Mouse (Mus musculus) liver, postnatal 0 days (tissue): ENCODE data around the gene Wnt4. TPM values are rescaled to one million over a fixed set of nuclear protein-coding genes. Genes with fewer than 3 reads are reported as not detected.

Source experiments
- ATAC-seq: fragments of 200-750 bp; cut with Nextera tagmentation; 2 replicates; pipeline ENCODE4 v1.8.0; 2017; ENCODE audit warnings: mild to moderate bottlenecking, moderate library complexity
- DNase-seq: peaks from one replicate; pipeline ENCODE4 v3.0.0-alpha.2; 2016
- H3K27ac ChIP-seq: fragments of 300-500 bp; sonication (generic); 2 replicates; pipeline ENCODE4 v1.5.1; 2014; ENCODE audit warnings: antibody characterized with exemption, moderate library complexity, mild to moderate bottlenecking, low read depth
- H3K27me3 ChIP-seq: fragments of 300-500 bp; sonication (generic); 2 replicates; pipeline ENCODE4 v1.6.1; 2014; ENCODE audit warnings: low read length, control low read depth, mixed read lengths; ENCODE audit not compliant: insufficient read depth
- H3K36me3 ChIP-seq: fragments of 300-500 bp; sonication (generic); replicated peaks from 2 replicates; pipeline ENCODE4 v1.6.1; 2014; ENCODE audit warnings: mild to moderate bottlenecking, control low read depth, low read length, moderate library complexity, mixed read lengths; ENCODE audit not compliant: insufficient read depth
- H3K4me1 ChIP-seq: fragments of 300-500 bp; sonication (generic); 2 replicates; pipeline ENCODE4 v1.6.1; 2014; ENCODE audit warnings: antibody characterized with exemption, mild to moderate bottlenecking, control low read depth; ENCODE audit not compliant: insufficient read depth
- H3K4me2 ChIP-seq: fragments of 300-500 bp; sonication (generic); 2 replicates; pipeline ENCODE4 v1.6.1; 2014; ENCODE audit warnings: low read depth, mild to moderate bottlenecking, low read length, moderate library complexity, mixed read lengths
- H3K4me3 ChIP-seq: fragments of 300-500 bp; sonication (generic); 2 replicates; pipeline ENCODE4 v1.5.1; 2014; ENCODE audit warnings: low read depth, low read length
- H3K9ac ChIP-seq: fragments of 300-500 bp; sonication (generic); replicated peaks from 2 replicates; pipeline ENCODE4 v1.6.1; 2014; ENCODE audit warnings: mild to moderate bottlenecking, moderate library complexity
- H3K9me3 ChIP-seq: fragments of 300-500 bp; sonication (generic); 2 replicates; pipeline ENCODE4 v1.6.1; 2016; ENCODE audit warnings: mild to moderate bottlenecking, control low read depth, low read length, mixed read lengths
- CTCF ChIP-seq: sonication (generic); IDR thresholded peaks from 2 replicates; pipeline ENCODE4 v1.5.1; 2016; ENCODE audit warnings: antibody characterized with exemption, low read depth
- EP300 ChIP-seq: IDR thresholded peaks from 2 replicates; pipeline ENCODE4 v1.6.1; 2016; ENCODE audit warnings: antibody characterized with exemption, low read depth, mild to moderate bottlenecking
- WGBS: fragments of 180-500 bp; shearing (Covaris S2); extraction: QIAGEN DNeasy Blood & Tissue Kit; methylation state at CpG from one replicate; pipeline ENCODE4 v1.1.7; 2014; ENCODE audit not compliant: insufficient replicate concordance; 5-methylcytosine and 5-hydroxymethylcytosine counted together
- polyA plus RNA-seq: library from polyadenylated mRNA; unstranded; fragments of >200 nt; fragmentation: Nextera tagmentation; extraction: Ambion mirVana; gene quantifications from 2 replicates; pipeline ENCODE4 v1.2.1, GENCODE M21; 2015

The Wnt4 gene
- polyA plus RNA-seq, 1 experiment from 2014 or later: 5.7 TPM

GRCm38 (mm10) chr4:137290250-137290649 lies 13.0 kb downstream of the Wnt4 start:
- ATAC-seq: no peak

GRCm38 (mm10) chr4:137292625-137293024 lies 15.3 kb downstream of the Wnt4 start:
- H3K9ac ChIP-seq: no peak overlapping the region
- H3K27ac ChIP-seq: no peak overlapping the region
- H3K36me3 ChIP-seq: peaks cover 3% of the 10 kb centered on the region
- no peaks in the 10 kb centered on the region for H3K4me1 ChIP-seq
- H3K9me3 ChIP-seq: no peaks in the 10 kb centered on the region
- H3K4me2 ChIP-seq: no peak overlapping the region
- no peak overlapping the region for H3K4me3 ChIP-seq
- TF ChIP-seq EP300: no peak
- TF ChIP-seq CTCF: no peak
- no peak for DNase-seq
- H3K27me3 ChIP-seq: no peaks in the 10 kb centered on the region
- 84% methylated on average over 7 of the region's 7 CpGs for WGBS
- ATAC-seq: no peak

More at GRCm38 (mm10) chr4:137290250-137290649, 13.0 kb downstream of the Wnt4 start:
- Histone ChIP-seq H3K4me1 (peaks cover 6% of the 10 kb centered on the region; the same call in 1 of the 2 replicates), H3K9me3 (no peaks in the 10 kb centered on the region), H3K4me3 (no peak overlapping the region), H3K27me3 (no peaks in the 10 kb centered on the region), H3K4me2 (no peak overlapping the region), H3K27ac (no peak overlapping the region), H3K9ac (no peak overlapping the region), H3K36me3 (no peaks in the 10 kb centered on the region)
- 71% methylated on average over 3 of the region's 3 CpGs for WGBS
- no peak for DNase-seq
- TF ChIP-seq EP300: no peak
- no peak for TF ChIP-seq CTCF

GRCm38 (mm10) chr4:137294032-137294431 lies 16.7 kb downstream of the Wnt4 start:
- Histone ChIP-seq H3K4me1 (peaks cover 3% of the 10 kb centered on the region; the same call in 1 of the 2 replicates), H3K9ac (no peak overlapping the region), H3K4me3 (no peak overlapping the region), H3K36me3 (peaks cover 3% of the 10 kb centered on the region), H3K27me3 (no peaks in the 10 kb centered on the region), H3K9me3 (no peaks in the 10 kb centered on the region), H3K27ac (no peak overlapping the region), H3K4me2 (no peak overlapping the region)
- DNase-seq (no peak), ATAC-seq (no peak)
- no peak for TF ChIP-seq EP300
- no peak for TF ChIP-seq CTCF
- 77% methylated on average over 7 of the region's 7 CpGs for WGBS

GRCm38 (mm10) chr4:137294474-137294873 lies 17.2 kb downstream of the Wnt4 start:
- Histone ChIP-seq H3K27me3 (no peaks in the 10 kb centered on the region), H3K4me2 (no peak overlapping the region), H3K36me3 (peaks cover 3% of the 10 kb centered on the region), H3K9ac (no peak overlapping the region), H3K4me1 (peaks cover 5% of the 10 kb centered on the region; the same call in 1 of the 2 replicates), H3K27ac (no peak overlapping the region), H3K4me3 (no peak overlapping the region), H3K9me3 (no peaks in the 10 kb centered on the region)
- ATAC-seq (no peak), DNase-seq (no peak)
- no peak for TF ChIP-seq EP300
- TF ChIP-seq CTCF: no peak
- WGBS: 81% methylated on average over 5 of the region's 5 CpGs

- TF ChIP-seq EP300 (no peak), CTCF (no peak)
- Histone ChIP-seq H3K4me2 (no peak overlapping the region), H3K9me3 (no peaks in the 10 kb centered on the region), H3K27me3 (no peaks in the 10 kb centered on the region), H3K4me1 (peaks cover 5% of the 10 kb centered on the region; the same call in 1 of the 2 replicates), H3K9ac (no peak overlapping the region), H3K4me3 (no peak overlapping the region), H3K36me3 (peaks cover 3% of the 10 kb centered on the region), H3K27ac (no peak overlapping the region)
- no peak for ATAC-seq
- 81% methylated on average over 8 of the region's 8 CpGs for WGBS
- DNase-seq: no peak
Observed at GRCm38 (mm10) chr4:137294951-137295350, 17.7 kb downstream of the Wnt4 start.

- DNase-seq: no peak
- no peak for ATAC-seq
- no peaks in the 10 kb centered on the region for H3K27me3 ChIP-seq
- H3K9me3 ChIP-seq: no peaks in the 10 kb centered on the region
- WGBS: 67% methylated on average over 4 of the region's 4 CpGs
- H3K36me3 ChIP-seq: peaks cover 3% of the 10 kb centered on the region
- H3K27ac ChIP-seq: no peak overlapping the region
- TF ChIP-seq EP300 (no peak), CTCF (no peak)
- H3K4me1 ChIP-seq: peaks cover 5% of the 10 kb centered on the region; the same call in 1 of the 2 replicates
- H3K9ac ChIP-seq: no peak overlapping the region
- H3K4me2 ChIP-seq: no peak overlapping the region
- H3K4me3 ChIP-seq: no peak overlapping the region
Observed at GRCm38 (mm10) chr4:137297611-137298010, 20.3 kb downstream of the Wnt4 start.

GRCm38 (mm10) chr4:137298406-137298805 lies 21.1 kb downstream of the Wnt4 start:
- H3K36me3 ChIP-seq: peaks cover 3% of the 10 kb centered on the region
- ATAC-seq (no peak), DNase-seq (no peak)
- TF ChIP-seq EP300: no peak
- no peak for TF ChIP-seq CTCF
- peaks cover 5% of the 10 kb centered on the region; the same call in 1 of the 2 replicates for H3K4me1 ChIP-seq
- 75% methylated on average over 8 of the region's 8 CpGs for WGBS
- H3K9me3 ChIP-seq: no peaks in the 10 kb centered on the region
- H3K27me3 ChIP-seq: no peaks in the 10 kb centered on the region
- H3K4me3 ChIP-seq: no peak overlapping the region
- H3K27ac ChIP-seq: no peak overlapping the region
- no peak overlapping the region for H3K4me2 ChIP-seq
- no peak overlapping the region for H3K9ac ChIP-seq
